Mouse (Mus musculus) CH12.LX (cell line): ENCODE results near the gene Ficd. TPM values are rescaled to one million over a fixed set of nuclear protein-coding genes. Genes with fewer than 3 reads are reported as not detected.

ENCODE experiments used
- DNase-seq: peaks from one replicate; pipeline ENCODE4 v3.0.0-alpha.2; 2013; ENCODE audit errors: extremely low read depth
- H3K27ac ChIP-seq: 2 replicates; pipeline ENCODE4 v1.5.1; 2012; ENCODE audit warnings: low read depth, mild to moderate bottlenecking, control low read depth, moderate library complexity; ENCODE audit not compliant: insufficient read depth
- H3K27me3 ChIP-seq: replicated peaks from 2 replicates; pipeline ENCODE3; 2012; ENCODE audit warnings: inconsistent platforms
- H3K36me3 ChIP-seq, 2 experiments: replicated peaks in 1 of 2; 2 replicates each; pipeline versions ENCODE3 to v1.6.1; 2012; ENCODE audit warnings: inconsistent platforms in 1 of 2, low read length in 1 of 2, mild to moderate bottlenecking in 1 of 2, mixed read lengths in 1 of 2, moderate library complexity in 1 of 2; ENCODE audit not compliant: control insufficient read depth in 1 of 2, insufficient read depth in 1 of 2
- H3K4me1 ChIP-seq, 2 experiments: 2 replicates each; pipeline ENCODE4 v1.6.1; 2012; ENCODE audit warnings: inconsistent platforms in 1 of 2, moderate library complexity in 1 of 2; ENCODE audit not compliant: insufficient read depth in 2 of 2, control insufficient read depth in 1 of 2
- H3K4me2 ChIP-seq: 2 replicates; pipeline ENCODE4 v1.6.1; 2012; ENCODE audit warnings: low read depth, mild to moderate bottlenecking, control low read depth; ENCODE audit not compliant: poor library complexity, insufficient read depth, severe bottlenecking
- H3K4me3 ChIP-seq, 3 experiments: fragments of 150-350 bp in 1 of 3; sonication (generic) in 1 of 3; replicated peaks in 1 of 3; 2 replicates each; pipeline versions ENCODE3 to v1.5.1; 2011 to 2012; ENCODE audit warnings: low read depth in 2 of 3, low read length in 2 of 3, mild to moderate bottlenecking in 2 of 3, moderate library complexity in 2 of 3, control low read depth in 1 of 3, improper control_type of control experiment in 1 of 3, inconsistent platforms in 1 of 3, mixed read lengths in 1 of 3; ENCODE audit not compliant: poor library complexity in 1 of 3
- H3K79me2 ChIP-seq: replicated peaks from 2 replicates; pipeline ENCODE4 v1.6.1; 2012; ENCODE audit warnings: mild to moderate bottlenecking, moderate library complexity; ENCODE audit not compliant: control insufficient read depth, poor library complexity, insufficient read depth, severe bottlenecking; ENCODE audit errors: extremely low read depth
- H3K9ac ChIP-seq: 2 replicates; pipeline ENCODE4 v1.6.1; 2012; ENCODE audit warnings: low read depth, mild to moderate bottlenecking, control low read depth, moderate library complexity; ENCODE audit not compliant: insufficient read depth
- H3K9me3 ChIP-seq: replicated peaks from 2 replicates; pipeline ENCODE3; 2012; ENCODE audit warnings: low read length, inconsistent platforms, mixed read lengths
- BHLHE40 ChIP-seq: IDR thresholded peaks from 2 replicates; pipeline ENCODE4 v1.6.1; 2011; ENCODE audit warnings: mild to moderate bottlenecking, low read depth, low read length, improper control_type of control experiment
- CHD1 ChIP-seq: IDR thresholded peaks from 2 replicates; pipeline ENCODE4 v1.6.1; 2012; ENCODE audit warnings: low read depth, low read length, improper control_type of control experiment, inconsistent platforms
- E2F4 ChIP-seq: IDR thresholded peaks from 2 replicates; pipeline ENCODE4 v1.6.1; 2011; ENCODE audit warnings: low read depth, low read length, improper control_type of control experiment; ENCODE audit not compliant: insufficient replicate concordance
- ELF1 ChIP-seq: IDR thresholded peaks from 2 replicates; pipeline ENCODE4 v1.6.1; 2014; ENCODE audit warnings: low read depth, mild to moderate bottlenecking, inconsistent platforms, low read length, improper control_type of control experiment
- EP300 ChIP-seq: IDR thresholded peaks from 2 replicates; pipeline ENCODE4 v1.6.1; 2011; ENCODE audit warnings: low read length, improper control_type of control experiment
- ETS1 ChIP-seq: conservative IDR thresholded peaks from 2 replicates; pipeline ENCODE4 v1.6.1; 2012; ENCODE audit warnings: low read depth, mild to moderate bottlenecking, inconsistent platforms, low read length, improper control_type of control experiment, moderate library complexity
- HCFC1 ChIP-seq: IDR thresholded peaks from 2 replicates; pipeline ENCODE4 v1.6.1; 2012; ENCODE audit warnings: low read depth, mild to moderate bottlenecking, inconsistent platforms, low read length, improper control_type of control experiment
- IRF4 ChIP-seq: IDR thresholded peaks from 2 replicates; pipeline ENCODE4 v1.6.1; 2014; ENCODE audit warnings: low read depth, mild to moderate bottlenecking, inconsistent platforms, low read length, improper control_type of control experiment
- KAT2A ChIP-seq: IDR thresholded peaks from 2 replicates; pipeline ENCODE4 v1.6.1; 2012; ENCODE audit warnings: low read length, improper control_type of control experiment, inconsistent platforms; ENCODE audit not compliant: insufficient replicate concordance
- MAX ChIP-seq: IDR thresholded peaks from 2 replicates; pipeline ENCODE4 v1.6.1; 2011; ENCODE audit warnings: low read length, improper control_type of control experiment
- MAZ ChIP-seq: IDR thresholded peaks from 2 replicates; pipeline ENCODE4 v1.6.1; 2012; ENCODE audit warnings: low read depth, mild to moderate bottlenecking, inconsistent platforms, low read length, improper control_type of control experiment, moderate library complexity
- MYC ChIP-seq: IDR thresholded peaks from 2 replicates; pipeline ENCODE4 v1.6.1; 2011; ENCODE audit warnings: low read depth, mild to moderate bottlenecking, improper control_type of control experiment, low read length
- NELFE ChIP-seq: IDR thresholded peaks from 2 replicates; pipeline ENCODE4 v1.6.1; 2011; ENCODE audit warnings: low read depth, low read length, improper control_type of control experiment
- PAX5 ChIP-seq: IDR thresholded peaks from 2 replicates; pipeline ENCODE4 v1.6.1; 2012; ENCODE audit warnings: low read length, inconsistent platforms, mixed read lengths
- POLR2A ChIP-seq: IDR thresholded peaks from 2 replicates; pipeline ENCODE4 v1.6.1; 2011; ENCODE audit warnings: low read depth, mild to moderate bottlenecking, improper control_type of control experiment, low read length
- RAD21 ChIP-seq: IDR thresholded peaks from 2 replicates; pipeline ENCODE4 v1.6.1; 2011; ENCODE audit warnings: low read depth, mild to moderate bottlenecking, low read length, improper control_type of control experiment, moderate library complexity
- RCOR1 ChIP-seq: conservative IDR thresholded peaks from 2 replicates; pipeline ENCODE4 v1.6.1; 2012; ENCODE audit warnings: low read depth, mild to moderate bottlenecking, inconsistent platforms, low read length, improper control_type of control experiment
- SMC3 ChIP-seq: IDR thresholded peaks from 2 replicates; pipeline ENCODE4 v1.6.1; 2011; ENCODE audit warnings: low read depth, low read length, improper control_type of control experiment
- TBP ChIP-seq: conservative IDR thresholded peaks from 2 replicates; pipeline ENCODE4 v1.6.1; 2011; ENCODE audit warnings: low read depth, low read length, improper control_type of control experiment
- ZMIZ1 ChIP-seq: IDR thresholded peaks from 2 replicates; pipeline ENCODE4 v1.6.1; 2012; ENCODE audit warnings: low read depth, mild to moderate bottlenecking, inconsistent platforms, low read length, improper control_type of control experiment
- ZNF384 ChIP-seq: IDR thresholded peaks from 2 replicates; pipeline ENCODE4 v1.6.1; 2012; ENCODE audit warnings: low read depth, low read length, improper control_type of control experiment, inconsistent platforms
- dilution Hi-C: fragments of 300-500 bp; cut with MboI; formaldehyde crosslinking; loops from 2 replicates; pipeline ENCODE4 v1.14.3; 2020; ENCODE audit warnings: low sequenced_read_pairs; ENCODE audit not compliant: extremely low pct_unique_long_range_greater_than_20kb, extremely low pct_ligation_motif_present
- in situ Hi-C: fragments of 300-500 bp; cut with MboI; formaldehyde crosslinking; loops from 3 replicates; pipeline ENCODE4 v1.14.3; 2019; ENCODE audit warnings: low sequenced_read_pairs, low pct_ligation_motif_present, low pct_unique_long_range_greater_than_20kb, mixed read lengths
- polyA plus RNA-seq: library from polyadenylated mRNA; unstranded; fragments of >175 nt; gene quantifications from 2 replicates; pipeline ENCODE4 v1.2.1, GENCODE M21; 2012; ENCODE audit warnings: low read depth; ENCODE audit not compliant: insufficient read length
- total RNA-seq, 2 experiments: library from RNA; depleted of rRNA; stranded (reverse); fragments of 300-350 nt in 1 of 2; fragments of >200 nt in 1 of 2; gene quantifications; 2 replicates each; pipeline ENCODE4 v1.2.3; 2012 to 2014

Ficd gene
- total and polyA plus RNA-seq, 3 experiments, result 2.4 to 2.5 (median 2.4) TPM

DNA sequence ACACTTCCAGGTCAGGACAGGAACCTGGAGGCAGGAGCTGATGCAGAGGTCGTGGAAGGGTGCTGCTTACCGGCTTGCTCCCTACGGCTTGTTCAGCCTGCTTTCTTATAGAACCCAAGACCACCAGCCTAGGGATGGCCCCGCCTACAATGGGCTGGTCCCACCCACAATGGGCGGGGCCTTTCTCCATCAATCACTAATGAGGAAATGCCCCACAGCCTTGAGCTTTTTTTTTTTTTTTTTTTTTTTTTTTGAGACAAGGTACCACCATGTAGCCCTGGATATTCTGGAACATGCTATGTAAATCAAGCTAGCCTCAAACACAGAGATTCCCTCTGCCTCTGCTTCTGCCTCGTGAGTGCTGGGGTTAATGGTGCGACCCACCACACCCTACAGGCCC lies 46.3 kb downstream of the Ficd start:
- DNase-seq, result no peak
- H3K9me3 ChIP-seq, result peaks cover 4% of the 10 kb centered on the region
- no peak overlapping the region for H3K27ac ChIP-seq
- no peak overlapping the region for H3K9ac ChIP-seq
- H3K4me2 ChIP-seq, result no peak overlapping the region
- dilution Hi-C loops (no loop called here), in situ Hi-C loops (no loop called here)
- H3K4me1 ChIP-seq, result peaks cover 19 to 58% of the 10 kb centered on the region in 2 experiments
- no peak overlapping the region for H3K4me3 ChIP-seq
- no peak for TF ChIP-seq SMC3
- TF ChIP-seq ZNF384, result peak; percentile 80
- no peak for TF ChIP-seq MAZ
- TF ChIP-seq POLR2A, result no peak
- TF ChIP-seq ZMIZ1, result no peak
- no peak for TF ChIP-seq NELFE
- H3K36me3 ChIP-seq, result peaks cover 4 to 18% of the 10 kb centered on the region in 2 experiments
- H3K79me2 ChIP-seq, result no peaks in the 10 kb centered on the region
- no peaks in the 10 kb centered on the region for H3K27me3 ChIP-seq

DNA sequence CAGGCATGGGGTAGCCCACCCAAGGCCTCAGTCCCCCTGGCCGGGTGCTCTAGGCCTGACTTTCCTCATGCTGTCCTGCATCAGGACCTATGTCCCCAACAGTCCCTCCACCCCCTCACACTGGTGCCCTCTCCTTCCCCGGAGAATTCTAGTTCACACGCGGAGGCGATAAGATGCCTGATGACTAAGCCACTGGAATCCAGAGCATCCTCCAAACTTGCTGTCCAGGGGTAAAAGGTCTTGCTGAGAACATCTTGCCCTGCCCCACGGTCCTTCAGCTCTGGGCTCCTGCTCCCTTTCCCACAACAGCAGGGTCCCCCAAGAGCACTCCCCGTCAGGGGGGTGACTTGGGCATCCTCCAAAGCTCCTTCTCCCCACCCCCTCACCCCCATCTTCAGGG lies 47.0 kb downstream of the Ficd start:
- no peaks in the 10 kb centered on the region for H3K27me3 ChIP-seq
- in situ Hi-C loops (no loop called here), dilution Hi-C loops (no loop called here)
- no peak for TF ChIP-seq ELF1
- TF ChIP-seq ETS1, result no peak
- TF ChIP-seq ZMIZ1, result no peak
- TF ChIP-seq RAD21, result no peak
- TF ChIP-seq ZNF384, result no peak
- no peak for TF ChIP-seq CHD1
- TF ChIP-seq IRF4, result no peak
- TF ChIP-seq POLR2A, result no peak
- TF ChIP-seq MYC, result no peak
- TF ChIP-seq MAZ, result no peak
- TF ChIP-seq KAT2A, result no peak
- no peak for TF ChIP-seq NELFE
- no peak for TF ChIP-seq TBP
- TF ChIP-seq MAX, result no peak
- TF ChIP-seq EP300, result no peak
- no peak for TF ChIP-seq PAX5
- TF ChIP-seq BHLHE40, result no peak
- TF ChIP-seq HCFC1, result no peak
- TF ChIP-seq E2F4, result no peak
- TF ChIP-seq RCOR1, result no peak
- peaks cover 14 to 54% of the 10 kb centered on the region in 2 experiments for H3K4me1 ChIP-seq
- no peak overlapping the region for H3K4me2 ChIP-seq
- H3K79me2 ChIP-seq, result no peaks in the 10 kb centered on the region
- no peak for DNase-seq
- peaks cover 0 to 14% of the 10 kb centered on the region in 2 experiments for H3K36me3 ChIP-seq
- no peak overlapping the region for H3K9ac ChIP-seq
- H3K27ac ChIP-seq, result no peak overlapping the region
- peaks cover 4% of the 10 kb centered on the region for H3K9me3 ChIP-seq
- no peak overlapping the region for H3K4me3 ChIP-seq
